Mouse (Mus musculus) left cerebral cortex, postnatal 10 days (tissue): Measurements from ENCODE around the gene Mxra8. TPM values are rescaled to one million over a fixed set of nuclear protein-coding genes. Genes with fewer than 3 reads are reported as not detected.

ENCODE experiments used
- DNase-seq, 2 experiments: peaks; one replicate each; pipeline ENCODE4 v3.0.0; 2021 to 2022; ENCODE audit warnings: low spot score in 2 of 2, mixed read lengths in 1 of 2; ENCODE audit errors: extremely low spot score in 1 of 2
- intact Hi-C: fragments of 180-260 bp; cut with DNase I; formaldehyde crosslinking; loops from one replicate; pipeline ENCODE4 v1.15.1; 2025
- total RNA-seq, 2 experiments: library from RNA; stranded (reverse); gene quantifications; 2 replicates each; pipeline ENCODE4 v1.2.3; 2021

Gene Mxra8
- total RNA-seq = 10 to 100 TPM; 10.6 to 14.1 TPM

GRCm38 (mm10) chr4:155839483-155839910, at the start of gene Mxra8:
TSS of gene Mxra8 (plus strand) at chr4:155839680.
- peak in 1 of 2 experiments; percentile 93 for DNase-seq
- intact Hi-C loops = no loop called here

- no peak for DNase-seq
- intact Hi-C loops = no loop called here
Observed at GRCm38 (mm10) chr4:155790021-155790489, 49.4 kb upstream of the Mxra8 start, which contains the start of gene Ankrd65. TSS of gene Ankrd65 (plus strand) at chr4:155790439.

GRCm38 (mm10) chr4:155790650-155791161, 48.8 kb upstream of the Mxra8 start:
- intact Hi-C loops = no loop called here
- DNase-seq = no peak

GRCm38 (mm10) chr4:155791240-155791933, 48.1 kb upstream of the Mxra8 start:
- no peak for DNase-seq
- intact Hi-C loops = no loop called here

- intact Hi-C loops = no loop called here
Observed at GRCm38 (mm10) chr4:155793730-155794129, 45.8 kb upstream of the Mxra8 start.

GRCm38 (mm10) chr4:155802075-155802474, 37.4 kb upstream of the Mxra8 start:
- DNase-seq = no peak
- intact Hi-C loops = no loop called here

More at GRCm38 (mm10) chr4:155793730-155794129, 45.8 kb upstream of the Mxra8 start:
- no peak for DNase-seq

- no peak for DNase-seq
- intact Hi-C loops = no loop called here
Observed at GRCm38 (mm10) chr4:155802741-155803339, 36.6 kb upstream of the Mxra8 start, which contains the start of gene Mrpl20. TSS of gene Mrpl20 (plus strand) at chr4:155802878.

- peak; percentile 94 to 98 for DNase-seq
- intact Hi-C loops = no loop called here
Observed at GRCm38 (mm10) chr4:155803340-155804041, 36.0 kb upstream of the Mxra8 start.

GRCm38 (mm10) chr4:155807841-155808240, 31.6 kb upstream of the Mxra8 start:
- intact Hi-C loops = no loop called here
- DNase-seq = no peak

- intact Hi-C loops = no loop called here
Observed at GRCm38 (mm10) chr4:155811929-155812664, 27.4 kb upstream of the Mxra8 start, which contains the start of gene Ccnl2. TSS of gene Ccnl2 (plus strand) at chr4:155812489.

GRCm38 (mm10) chr4:155812665-155813181, 26.8 kb upstream of the Mxra8 start:
- DNase-seq = peak in 1 of 2 experiments; percentile 74
- intact Hi-C loops = no loop called here

More at GRCm38 (mm10) chr4:155811929-155812664, 27.4 kb upstream of the Mxra8 start, which contains the start of gene Ccnl2:
- DNase-seq = peak; percentile 92 to 97

- no peak for DNase-seq
- intact Hi-C loops = no loop called here
Observed at GRCm38 (mm10) chr4:155817533-155817932, 21.9 kb upstream of the Mxra8 start.

GRCm38 (mm10) chr4:155821025-155821424, 18.5 kb upstream of the Mxra8 start:
- intact Hi-C loops = no loop called here
- DNase-seq = no peak

- intact Hi-C loops = no loop called here
Observed at GRCm38 (mm10) chr4:155823443-155823842, 16.0 kb upstream of the Mxra8 start.

GRCm38 (mm10) chr4:155829866-155830265, 9.6 kb upstream of the Mxra8 start:
- no peak for DNase-seq
- intact Hi-C loops = no loop called here

More at GRCm38 (mm10) chr4:155823443-155823842, 16.0 kb upstream of the Mxra8 start:
- DNase-seq = no peak

- intact Hi-C loops = no loop called here
Observed at GRCm38 (mm10) chr4:155830596-155830995, 8.9 kb upstream of the Mxra8 start.

GRCm38 (mm10) chr4:155831205-155831766, 8.2 kb upstream of the Mxra8 start, which contains the start of gene Aurkaip1:
TSS of gene Aurkaip1 (plus strand) at chr4:155831272.
- intact Hi-C loops = no loop called here
- peak; percentile 97 for DNase-seq

More at GRCm38 (mm10) chr4:155830596-155830995, 8.9 kb upstream of the Mxra8 start:
- DNase-seq = no peak

- DNase-seq = no peak
- intact Hi-C loops = no loop called here
Observed at GRCm38 (mm10) chr4:155831831-155832230, 7.6 kb upstream of the Mxra8 start.
